Mouse (Mus musculus): ENCODE results near the gene Gramd2. TPM values are rescaled to one million over a fixed set of nuclear protein-coding genes. Genes with fewer than 3 reads are reported as not detected.
"Not testable (repeated sequence)": the region's sequence is repeated elsewhere in the genome, so short reads cannot be mapped to it uniquely, and the experiment has no call there.

Gramd2 gene
- polyA plus RNA-seq, 1 experiment from 2014 or later = 1.1 TPM

DNA sequence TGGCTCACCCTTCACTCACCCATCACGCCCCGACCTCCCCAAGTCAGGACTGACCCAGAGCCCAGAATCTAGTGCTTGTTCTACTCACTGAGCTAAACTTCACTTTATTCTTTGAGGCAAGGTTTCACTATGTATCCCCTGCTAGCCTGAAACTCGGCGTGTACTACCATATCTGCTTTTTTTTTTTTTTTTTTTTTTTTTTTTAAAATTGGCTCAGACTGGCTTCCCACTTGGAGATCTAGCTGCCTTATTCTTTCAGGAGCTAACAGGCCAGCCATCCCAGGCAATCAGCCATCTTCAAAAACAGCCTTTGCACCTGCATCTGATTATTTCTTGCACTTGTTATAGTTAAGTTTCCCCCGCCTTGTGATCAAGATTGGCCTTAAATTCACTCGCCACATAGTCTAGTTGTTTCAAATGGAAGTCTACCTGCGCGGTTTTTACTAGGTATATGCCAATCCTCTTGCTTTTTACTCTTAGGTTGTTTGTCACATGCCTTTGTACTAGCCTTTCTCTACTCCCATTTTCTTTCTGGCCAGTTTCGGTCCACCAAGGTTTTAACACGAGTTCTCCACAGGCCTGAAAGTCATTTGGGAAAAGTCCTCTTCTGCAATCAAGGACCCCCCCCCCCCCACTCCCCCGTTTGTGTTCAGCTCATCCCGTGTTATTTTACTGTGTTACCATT is 69.8 kb downstream of the Gramd2 start:
- H3K27ac ChIP-seq (ENCODE audit: low read length) = no peak overlapping the region; the same call in 1 of the 2 replicates
- H3K9ac ChIP-seq (ENCODE audit: low read depth, low read length) = peak overlapping the region; percentile 65
- peak overlapping the region; percentile 88 for H3K4me3 ChIP-seq (ENCODE audit: low read length)
- no peaks in the 10 kb centered on the region for H3K27me3 ChIP-seq (replicated peaks; ENCODE audit: control insufficient read depth, insufficient read depth, low read length)
- H3K9me3 ChIP-seq (ENCODE audit: control insufficient read depth, low read length) = no peaks in the 10 kb centered on the region
- H3K4me1 ChIP-seq (ENCODE audit: control insufficient read depth, insufficient read depth, low read length) = peaks cover 10% of the 10 kb centered on the region
- 26% methylated on average over 12 of the region's 12 CpGs for WGBS
- peak overlapping the region; percentile 75 for H3K4me2 ChIP-seq (ENCODE audit: low read depth, low read length)
- no peaks in the 10 kb centered on the region for H3K36me3 ChIP-seq (ENCODE audit: control insufficient read depth, insufficient read depth, low read length)
- ATAC-seq = no peak

- H3K36me3 ChIP-seq (ENCODE audit: control insufficient read depth, insufficient read depth, low read length) = no peaks in the 10 kb centered on the region
- no peaks in the 10 kb centered on the region for H3K9me3 ChIP-seq (ENCODE audit: control insufficient read depth, low read length)
- H3K4me1 ChIP-seq (ENCODE audit: control insufficient read depth, insufficient read depth, low read length) = peaks cover 10% of the 10 kb centered on the region
- no peaks in the 10 kb centered on the region for H3K27me3 ChIP-seq (replicated peaks; ENCODE audit: control insufficient read depth, insufficient read depth, low read length)
- peak within 1 kb of the TSS; percentile 84 for H3K9ac ChIP-seq (ENCODE audit: low read depth, low read length)
- H3K27ac ChIP-seq (ENCODE audit: low read length) = peak within 1 kb of the TSS; percentile 93
- under 1% methylated on average over 59 of the region's 59 CpGs for WGBS
- ATAC-seq = peak; percentile 96
- peak within 1 kb of the TSS; percentile 86 for H3K4me2 ChIP-seq (ENCODE audit: low read depth, low read length)
- peak within 1 kb of the TSS; percentile 88 for H3K4me3 ChIP-seq (ENCODE audit: low read length)
These were observed 70.5 kb downstream of the Gramd2 start, which contains the start of the genes Senp8 and Myo9a for GRCm38 (mm10) chr9:59750267-59751065. Senp8 (minus strand) TSS chr9:59750710. Myo9a (plus strand) TSS chr9:59750896.

DNA sequence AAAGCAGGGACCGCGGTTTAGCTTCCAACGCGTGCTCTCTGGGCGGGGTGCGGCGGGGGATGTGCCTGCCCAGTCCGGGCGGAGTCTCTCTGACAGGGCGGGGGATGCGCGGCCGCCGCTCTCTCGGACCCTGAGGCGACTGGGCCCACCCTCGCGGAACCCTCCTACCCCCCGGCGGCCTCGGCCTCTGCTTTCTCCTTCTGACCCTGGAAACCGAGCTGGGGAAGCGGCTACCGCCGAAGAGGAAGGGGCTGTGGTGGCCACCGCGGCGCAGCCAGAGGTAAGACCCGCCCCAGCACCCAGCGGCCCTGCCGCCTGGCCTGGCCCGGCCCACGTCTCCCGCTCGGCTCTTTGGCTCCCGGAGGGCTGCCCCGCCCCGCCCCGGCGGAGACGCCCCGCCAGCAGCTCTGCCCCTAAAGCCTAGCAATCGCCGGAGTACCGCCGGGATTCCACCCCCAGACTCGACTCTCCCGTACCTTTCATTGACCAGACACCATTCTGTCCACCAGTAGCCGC is 71.2 kb downstream of the Gramd2 start:
- H3K4me3 ChIP-seq (ENCODE audit: low read length) = peak overlapping the region; percentile 88
- peak; percentile 97 for ATAC-seq
- H3K4me1 ChIP-seq (ENCODE audit: control insufficient read depth, insufficient read depth, low read length) = peaks cover 10% of the 10 kb centered on the region
- H3K27ac ChIP-seq (ENCODE audit: low read length) = peak overlapping the region; percentile 93
- no peaks in the 10 kb centered on the region for H3K36me3 ChIP-seq (ENCODE audit: control insufficient read depth, insufficient read depth, low read length)
- WGBS = under 1% methylated on average over 49 of the region's 49 CpGs
- H3K9me3 ChIP-seq (ENCODE audit: control insufficient read depth, low read length) = no peaks in the 10 kb centered on the region
- H3K27me3 ChIP-seq (replicated peaks; ENCODE audit: control insufficient read depth, insufficient read depth, low read length) = no peaks in the 10 kb centered on the region
- peak overlapping the region; percentile 84 for H3K9ac ChIP-seq (ENCODE audit: low read depth, low read length)
- H3K4me2 ChIP-seq (ENCODE audit: low read depth, low read length) = peak overlapping the region; percentile 86

GRCm38 (mm10) chr9:59751966-59752365 is 72.0 kb downstream of the Gramd2 start:
- no peaks in the 10 kb centered on the region for H3K36me3 ChIP-seq (ENCODE audit: control insufficient read depth, insufficient read depth, low read length)
- H3K9ac ChIP-seq (ENCODE audit: low read depth, low read length) = peak overlapping the region; percentile 84
- H3K9me3 ChIP-seq (ENCODE audit: control insufficient read depth, low read length) = no peaks in the 10 kb centered on the region
- H3K27me3 ChIP-seq (replicated peaks; ENCODE audit: control insufficient read depth, insufficient read depth, low read length) = no peaks in the 10 kb centered on the region
- peaks cover 10% of the 10 kb centered on the region for H3K4me1 ChIP-seq (ENCODE audit: control insufficient read depth, insufficient read depth, low read length)
- peak overlapping the region; percentile 88 for H3K4me3 ChIP-seq (ENCODE audit: low read length)
- H3K4me2 ChIP-seq (ENCODE audit: low read depth, low read length) = peak overlapping the region; percentile 86
- WGBS = 3% methylated on average over 2 of the region's 2 CpGs
- peak overlapping the region; percentile 93; the same call in 1 of the 2 replicates for H3K27ac ChIP-seq (ENCODE audit: low read length)
- no peak for ATAC-seq

DNA sequence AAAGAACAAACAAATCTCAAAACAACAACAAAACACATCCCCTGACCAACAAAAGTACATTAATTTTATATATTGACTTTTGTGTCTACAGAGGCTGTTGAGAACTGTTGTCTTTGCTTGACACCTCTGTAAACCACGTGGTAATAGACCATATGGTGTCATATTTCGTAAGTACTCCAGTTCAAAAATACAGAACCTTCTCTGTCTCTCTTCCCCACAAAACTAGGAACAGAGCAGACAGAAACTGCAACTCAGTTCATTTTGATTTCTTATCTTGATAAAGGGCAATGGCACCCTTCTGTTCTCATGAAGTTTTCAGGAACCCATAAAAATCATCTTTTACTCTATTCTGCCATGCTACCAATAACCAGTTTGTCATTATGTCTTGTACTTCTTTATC is 75.3 kb downstream of the Gramd2 start:
- ATAC-seq = no peak
- Histone ChIP-seq H3K4me2 (ENCODE audit: low read depth, low read length) (no peak overlapping the region), H3K36me3 (ENCODE audit: control insufficient read depth, insufficient read depth, low read length) (no peaks in the 10 kb centered on the region), H3K9ac (ENCODE audit: low read depth, low read length) (no peak overlapping the region), H3K27me3 (replicated peaks; ENCODE audit: control insufficient read depth, insufficient read depth, low read length) (no peaks in the 10 kb centered on the region), H3K27ac (ENCODE audit: low read length) (no peak overlapping the region), H3K4me1 (ENCODE audit: control insufficient read depth, insufficient read depth, low read length) (no peaks in the 10 kb centered on the region), H3K9me3 (ENCODE audit: control insufficient read depth, low read length) (no peaks in the 10 kb centered on the region), H3K4me3 (ENCODE audit: low read length) (no peak overlapping the region)
- WGBS = 57% methylated on average over 2 of the region's 2 CpGs

- H3K9ac ChIP-seq (ENCODE audit: low read depth, low read length); H3K4me3 ChIP-seq (ENCODE audit: low read length); H3K36me3 ChIP-seq (ENCODE audit: control insufficient read depth, insufficient read depth, low read length); H3K27ac ChIP-seq (ENCODE audit: low read length); ATAC-seq; H3K27me3 ChIP-seq (replicated peaks; ENCODE audit: control insufficient read depth, insufficient read depth, low read length); H3K4me2 ChIP-seq (ENCODE audit: low read depth, low read length); H3K4me1 ChIP-seq (ENCODE audit: control insufficient read depth, insufficient read depth, low read length); H3K9me3 ChIP-seq (ENCODE audit: control insufficient read depth, low read length): not testable (repeated sequence)
- WGBS = 85% methylated on average over 2 of the region's 3 CpGs
These were observed 77.1 kb downstream of the Gramd2 start for GRCm38 (mm10) chr9:59757016-59757415.

DNA sequence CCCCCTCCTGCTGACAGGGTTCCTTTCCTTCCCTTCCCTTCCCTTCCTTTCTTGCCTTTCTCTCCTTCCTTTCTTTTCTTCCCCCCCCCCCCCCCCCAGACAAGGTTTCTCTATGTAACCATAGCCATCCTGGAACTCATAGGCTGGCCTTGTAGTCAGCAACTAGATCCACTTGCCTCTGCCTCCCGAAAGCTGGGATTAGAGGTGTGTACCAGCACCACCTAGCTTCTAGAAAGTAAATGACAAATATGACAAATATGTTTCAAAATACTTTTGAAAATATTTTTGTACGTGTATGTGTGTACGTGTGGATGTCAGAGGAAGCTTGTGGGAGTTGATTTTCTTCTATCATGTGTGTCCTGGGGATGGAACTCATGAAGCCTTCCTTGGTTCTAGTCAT is 80.6 kb downstream of the Gramd2 start:
- Histone ChIP-seq H3K4me3 (ENCODE audit: low read length) (no peak overlapping the region), H3K36me3 (ENCODE audit: control insufficient read depth, insufficient read depth, low read length) (no peaks in the 10 kb centered on the region), H3K27ac (ENCODE audit: low read length) (no peak overlapping the region), H3K4me1 (ENCODE audit: control insufficient read depth, insufficient read depth, low read length) (no peaks in the 10 kb centered on the region), H3K4me2 (ENCODE audit: low read depth, low read length) (no peak overlapping the region), H3K9ac (ENCODE audit: low read depth, low read length) (no peak overlapping the region), H3K27me3 (replicated peaks; ENCODE audit: control insufficient read depth, insufficient read depth, low read length) (no peaks in the 10 kb centered on the region), H3K9me3 (ENCODE audit: control insufficient read depth, low read length) (no peaks in the 10 kb centered on the region)
- no peak for ATAC-seq
- WGBS = 69% methylated on average over 3 of the region's 3 CpGs

DNA sequence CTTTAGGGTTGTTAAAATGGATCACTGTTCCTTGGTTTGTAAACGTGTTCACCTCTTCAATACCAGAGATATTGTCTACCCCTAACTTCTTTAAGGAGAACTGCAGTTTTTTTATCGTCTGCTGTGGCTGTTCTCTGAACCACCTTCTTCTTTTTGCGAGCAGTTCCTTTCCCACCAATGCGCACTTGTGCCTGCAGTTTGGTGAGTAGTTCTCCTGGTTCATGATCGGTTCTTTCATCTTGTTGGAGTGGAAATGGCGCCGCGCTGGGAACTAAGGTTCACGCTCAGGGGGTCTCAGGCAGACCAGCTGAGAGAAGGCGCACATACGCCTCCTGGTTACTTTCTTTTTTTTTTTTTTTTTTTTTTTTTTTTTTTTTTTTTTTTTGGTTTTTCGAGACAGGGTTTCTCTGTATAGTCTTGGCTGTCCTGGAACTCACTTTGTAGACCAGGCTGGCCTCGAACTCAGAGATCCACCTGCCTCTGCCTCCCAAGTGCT is 87.1 kb downstream of the Gramd2 start:
- not testable (repeated sequence) for ATAC-seq; H3K27ac ChIP-seq (ENCODE audit: low read length); H3K4me1 ChIP-seq (ENCODE audit: control insufficient read depth, insufficient read depth, low read length); H3K9ac ChIP-seq (ENCODE audit: low read depth, low read length); H3K4me2 ChIP-seq (ENCODE audit: low read depth, low read length); H3K9me3 ChIP-seq (ENCODE audit: control insufficient read depth, low read length); H3K4me3 ChIP-seq (ENCODE audit: low read length); H3K36me3 ChIP-seq (ENCODE audit: control insufficient read depth, insufficient read depth, low read length); H3K27me3 ChIP-seq (replicated peaks; ENCODE audit: control insufficient read depth, insufficient read depth, low read length)
- 90% methylated on average over 11 of the region's 13 CpGs for WGBS
